Mouse (Mus musculus): ENCODE results near the gene Cep250. TPM values are rescaled to one million over a fixed set of nuclear protein-coding genes. Genes with fewer than 3 reads are reported as not detected.
A peak's percentile ranks its signal among the peaks of the same experiment; 100 is the strongest.

Cep250 gene
- polyA plus RNA-seq, 1 experiment from 2014 or later: 23.3 TPM

GRCm38 (mm10) chr2:155940681-155941080 lies 15.6 kb upstream of the Cep250 start, which contains the start of gene Gm15557:
TSS of gene Gm15557 (plus strand) at chr2:155940728.
- WGBS: 79% methylated on average over 3 of the region's 3 CpGs
- ATAC-seq (replicated peaks; ENCODE audit: low FRiP score): no peak

GRCm38 (mm10) chr2:155941697-155942442 lies 14.4 kb upstream of the Cep250 start:
- Histone ChIP-seq H3K9me3 (ENCODE audit: control insufficient read depth, low read length) (no peaks in the 10 kb centered on the region), H3K36me3 (ENCODE audit: control insufficient read depth, insufficient read depth, low read length) (no peaks in the 10 kb centered on the region), H3K9ac (ENCODE audit: low read depth, low read length) (no peak overlapping the region), H3K27me3 (replicated peaks; ENCODE audit: control insufficient read depth, insufficient read depth, low read length) (no peaks in the 10 kb centered on the region), H3K4me2 (no peak overlapping the region), H3K4me1 (replicated peaks; ENCODE audit: control insufficient read depth, insufficient read depth, low read length) (0 out of 2 replicates have a peak, but pooled peaks cover 6% of the 10 kb centered on the region), H3K27ac (ENCODE audit: low read depth, low read length) (no peak overlapping the region), H3K4me3 (ENCODE audit: low read depth, low read length) (no peak overlapping the region)
- DNase-seq (ENCODE audit: low spot score): no peak
- 88% methylated on average over 40 of the region's 40 CpGs for WGBS
- no peak for ATAC-seq (replicated peaks; ENCODE audit: low FRiP score)

More at GRCm38 (mm10) chr2:155940681-155941080, 15.6 kb upstream of the Cep250 start, which contains the start of gene Gm15557:
- 0 out of 2 replicates have a peak, but pooled peaks cover 6% of the 10 kb centered on the region for H3K4me1 ChIP-seq (replicated peaks; ENCODE audit: control insufficient read depth, insufficient read depth, low read length)
- H3K4me3 ChIP-seq (ENCODE audit: low read depth, low read length): no peak within 1 kb of the TSS
- H3K36me3 ChIP-seq (ENCODE audit: control insufficient read depth, insufficient read depth, low read length): no peaks in the 10 kb centered on the region
- no peaks in the 10 kb centered on the region for H3K9me3 ChIP-seq (ENCODE audit: control insufficient read depth, low read length)
- H3K27me3 ChIP-seq (replicated peaks; ENCODE audit: control insufficient read depth, insufficient read depth, low read length): no peaks in the 10 kb centered on the region
- no peak within 1 kb of the TSS for H3K27ac ChIP-seq (ENCODE audit: low read depth, low read length)
- no peak within 1 kb of the TSS for H3K9ac ChIP-seq (ENCODE audit: low read depth, low read length)
- no peak within 1 kb of the TSS for H3K4me2 ChIP-seq
- DNase-seq (ENCODE audit: low spot score): no peak

- H3K9ac ChIP-seq (ENCODE audit: low read depth, low read length): 0 out of 2 replicates have a peak overlapping the region, but pooled peaks have one; percentile 25
- no peak for DNase-seq (ENCODE audit: low spot score)
These were observed 12.8 kb upstream of the Cep250 start for GRCm38 (mm10) chr2:155943463-155943862.

GRCm38 (mm10) chr2:155944685-155945084 lies 11.6 kb upstream of the Cep250 start:
- DNase-seq (ENCODE audit: low spot score) (no peak), ATAC-seq (replicated peaks; ENCODE audit: low FRiP score) (no peak)
- 83% methylated on average over 4 of the region's 4 CpGs for WGBS
- H3K4me3 ChIP-seq (ENCODE audit: low read depth, low read length): no peak overlapping the region
- H3K27me3 ChIP-seq (replicated peaks; ENCODE audit: control insufficient read depth, insufficient read depth, low read length): no peaks in the 10 kb centered on the region
- no peak overlapping the region for H3K4me2 ChIP-seq
- H3K36me3 ChIP-seq (ENCODE audit: control insufficient read depth, insufficient read depth, low read length): no peaks in the 10 kb centered on the region
- no peaks in the 10 kb centered on the region for H3K9me3 ChIP-seq (ENCODE audit: control insufficient read depth, low read length)
- H3K27ac ChIP-seq (ENCODE audit: low read depth, low read length): no peak overlapping the region
- H3K4me1 ChIP-seq (replicated peaks; ENCODE audit: control insufficient read depth, insufficient read depth, low read length): peaks cover 6% of the 10 kb centered on the region
- H3K9ac ChIP-seq (ENCODE audit: low read depth, low read length): no peak overlapping the region

More at GRCm38 (mm10) chr2:155943463-155943862, 12.8 kb upstream of the Cep250 start:
- Histone ChIP-seq H3K4me3 (ENCODE audit: low read depth, low read length) (no peak overlapping the region), H3K27me3 (replicated peaks; ENCODE audit: control insufficient read depth, insufficient read depth, low read length) (no peaks in the 10 kb centered on the region), H3K4me2 (peak overlapping the region; percentile 50), H3K4me1 (replicated peaks; ENCODE audit: control insufficient read depth, insufficient read depth, low read length) (peaks cover 6% of the 10 kb centered on the region), H3K27ac (ENCODE audit: low read depth, low read length) (no peak overlapping the region), H3K9me3 (ENCODE audit: control insufficient read depth, low read length) (no peaks in the 10 kb centered on the region), H3K36me3 (ENCODE audit: control insufficient read depth, insufficient read depth, low read length) (no peaks in the 10 kb centered on the region)
- ATAC-seq (replicated peaks; ENCODE audit: low FRiP score): no peak
- 9% methylated on average over 8 of the region's 8 CpGs for WGBS

GRCm38 (mm10) chr2:155945124-155945523 lies 11.1 kb upstream of the Cep250 start, which contains the start of gene Gdf5:
TSS of gene Gdf5 (minus strand) at chr2:155945367.
- no peak within 1 kb of the TSS for H3K9ac ChIP-seq (ENCODE audit: low read depth, low read length)
- 63% methylated on average over 13 of the region's 13 CpGs for WGBS
- no peak for DNase-seq (ENCODE audit: low spot score)
- no peak within 1 kb of the TSS for H3K27ac ChIP-seq (ENCODE audit: low read depth, low read length)
- H3K4me1 ChIP-seq (replicated peaks; ENCODE audit: control insufficient read depth, insufficient read depth, low read length): peaks cover 6% of the 10 kb centered on the region
- no peak for ATAC-seq (replicated peaks; ENCODE audit: low FRiP score)
- no peaks in the 10 kb centered on the region for H3K36me3 ChIP-seq (ENCODE audit: control insufficient read depth, insufficient read depth, low read length)
- H3K4me3 ChIP-seq (ENCODE audit: low read depth, low read length): no peak within 1 kb of the TSS
- H3K9me3 ChIP-seq (ENCODE audit: control insufficient read depth, low read length): no peaks in the 10 kb centered on the region
- no peak within 1 kb of the TSS for H3K4me2 ChIP-seq
- H3K27me3 ChIP-seq (replicated peaks; ENCODE audit: control insufficient read depth, insufficient read depth, low read length): no peaks in the 10 kb centered on the region

GRCm38 (mm10) chr2:155945580-155945979 lies 10.7 kb upstream of the Cep250 start:
- Histone ChIP-seq H3K36me3 (ENCODE audit: control insufficient read depth, insufficient read depth, low read length) (no peaks in the 10 kb centered on the region), H3K4me2 (no peak overlapping the region), H3K9me3 (ENCODE audit: control insufficient read depth, low read length) (no peaks in the 10 kb centered on the region), H3K9ac (ENCODE audit: low read depth, low read length) (no peak overlapping the region), H3K27me3 (replicated peaks; ENCODE audit: control insufficient read depth, insufficient read depth, low read length) (no peaks in the 10 kb centered on the region), H3K4me1 (replicated peaks; ENCODE audit: control insufficient read depth, insufficient read depth, low read length) (peaks cover 6% of the 10 kb centered on the region), H3K27ac (ENCODE audit: low read depth, low read length) (no peak overlapping the region), H3K4me3 (ENCODE audit: low read depth, low read length) (no peak overlapping the region)
- ATAC-seq (replicated peaks; ENCODE audit: low FRiP score) (no peak), DNase-seq (ENCODE audit: low spot score) (no peak)
- 81% methylated on average over 5 of the region's 5 CpGs for WGBS

- DNase-seq (ENCODE audit: low spot score): peak; percentile 60
- Histone ChIP-seq H3K4me1 (replicated peaks; ENCODE audit: control insufficient read depth, insufficient read depth, low read length) (peaks cover 6% of the 10 kb centered on the region), H3K4me3 (ENCODE audit: low read depth, low read length) (no peak overlapping the region), H3K4me2 (no peak overlapping the region), H3K27ac (ENCODE audit: low read depth, low read length) (no peak overlapping the region), H3K27me3 (replicated peaks; ENCODE audit: control insufficient read depth, insufficient read depth, low read length) (no peaks in the 10 kb centered on the region), H3K9ac (ENCODE audit: low read depth, low read length) (no peak overlapping the region), H3K9me3 (ENCODE audit: control insufficient read depth, low read length) (no peaks in the 10 kb centered on the region), H3K36me3 (ENCODE audit: control insufficient read depth, insufficient read depth, low read length) (no peaks in the 10 kb centered on the region)
- ATAC-seq (replicated peaks; ENCODE audit: low FRiP score): 0 out of 2 replicates have a peak, but pooled peaks have one; percentile 29
- 2% methylated on average over 7 of the region's 7 CpGs for WGBS
These were observed 10.2 kb upstream of the Cep250 start for GRCm38 (mm10) chr2:155946069-155946468.

- no peaks in the 10 kb centered on the region for H3K27me3 ChIP-seq (replicated peaks; ENCODE audit: control insufficient read depth, insufficient read depth, low read length)
- no peak for ATAC-seq (replicated peaks; ENCODE audit: low FRiP score)
- WGBS: 40% methylated on average over 4 of the region's 4 CpGs
These were observed 9.8 kb upstream of the Cep250 start for GRCm38 (mm10) chr2:155946499-155946898.

More at GRCm38 (mm10) chr2:155946499-155946898, 9.8 kb upstream of the Cep250 start:
- H3K4me3 ChIP-seq (ENCODE audit: low read depth, low read length): no peak overlapping the region
- no peaks in the 10 kb centered on the region for H3K36me3 ChIP-seq (ENCODE audit: control insufficient read depth, insufficient read depth, low read length)
- no peaks in the 10 kb centered on the region for H3K9me3 ChIP-seq (ENCODE audit: control insufficient read depth, low read length)
- peaks cover 6% of the 10 kb centered on the region for H3K4me1 ChIP-seq (replicated peaks; ENCODE audit: control insufficient read depth, insufficient read depth, low read length)
- H3K27ac ChIP-seq (ENCODE audit: low read depth, low read length): no peak overlapping the region
- no peak overlapping the region for H3K4me2 ChIP-seq
- H3K9ac ChIP-seq (ENCODE audit: low read depth, low read length): no peak overlapping the region
- DNase-seq (ENCODE audit: low spot score): no peak
